Mouse (Mus musculus): ENCODE data around the gene Slc7a4.

GRCm38 (mm10) chr16:17527606-17528005, 55.4 kb downstream of the Slc7a4 start:
- TF ChIP-seq CTCF (IDR thresholded peaks at IDR 0.05; ENCODE audit: low read depth) = no peak
- no peak for TF ChIP-seq EP300 (IDR thresholded peaks at IDR 0.05; ENCODE audit: low read depth)

All from heart, postnatal 0 days (tissue).